Mouse (Mus musculus) CH12.LX (cell line): ENCODE measurements around the gene Chid1.

ENCODE experiments used
- MAFK ChIP-seq: IDR thresholded peaks from 2 replicates; pipeline ENCODE4 v1.6.1; 2011; ENCODE audit warnings: low read length, improper control_type of control experiment; ENCODE audit not compliant: insufficient replicate concordance
- POLR2A ChIP-seq: IDR thresholded peaks from 2 replicates; pipeline ENCODE4 v1.6.1; 2011; ENCODE audit warnings: low read depth, mild to moderate bottlenecking, improper control_type of control experiment, low read length
- TCF12 ChIP-seq: IDR thresholded peaks from 2 replicates; pipeline ENCODE4 v1.6.1; 2014; ENCODE audit warnings: low read depth, mild to moderate bottlenecking, inconsistent platforms, low read length, improper control_type of control experiment

GRCm38 (mm10) chr7:141464603-141465201 is 75.0 kb downstream of the Chid1 start:
- TF ChIP-seq MAFK: no peak
- no peak for TF ChIP-seq TCF12
- no peak for TF ChIP-seq POLR2A
